Mouse (Mus musculus) heart, adult 11 months (tissue): ENCODE results near the gene Uvrag.
"Not testable (repeated sequence)": the region's sequence is repeated elsewhere in the genome, so short reads cannot be mapped to it uniquely, and the experiment has no call there.

ENCODE experiments used
- DNase-seq: peaks from one replicate; pipeline ENCODE4 v3.0.0; 2022

Uvrag gene

DNA sequence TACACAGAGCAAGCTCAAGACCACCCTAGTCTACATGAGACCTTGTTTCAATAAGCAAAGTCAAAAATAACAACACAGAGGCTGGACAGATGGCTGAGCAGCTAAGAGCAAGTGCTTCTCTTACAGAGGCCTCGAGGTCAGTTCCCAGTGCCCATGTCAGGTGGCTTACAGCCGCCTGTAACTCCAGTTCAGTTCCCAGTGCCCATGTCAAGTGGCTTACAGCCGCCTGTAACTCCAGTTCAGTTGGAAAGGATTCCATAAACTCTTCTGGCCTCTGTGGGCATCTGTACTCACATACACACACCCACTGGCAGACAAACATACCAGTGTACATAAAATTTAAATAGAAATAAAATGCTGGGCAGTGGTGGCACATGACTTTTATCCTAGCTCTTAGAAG lies 46.6 kb downstream of the Uvrag start:
- DNase-seq: peak; percentile 83

DNA sequence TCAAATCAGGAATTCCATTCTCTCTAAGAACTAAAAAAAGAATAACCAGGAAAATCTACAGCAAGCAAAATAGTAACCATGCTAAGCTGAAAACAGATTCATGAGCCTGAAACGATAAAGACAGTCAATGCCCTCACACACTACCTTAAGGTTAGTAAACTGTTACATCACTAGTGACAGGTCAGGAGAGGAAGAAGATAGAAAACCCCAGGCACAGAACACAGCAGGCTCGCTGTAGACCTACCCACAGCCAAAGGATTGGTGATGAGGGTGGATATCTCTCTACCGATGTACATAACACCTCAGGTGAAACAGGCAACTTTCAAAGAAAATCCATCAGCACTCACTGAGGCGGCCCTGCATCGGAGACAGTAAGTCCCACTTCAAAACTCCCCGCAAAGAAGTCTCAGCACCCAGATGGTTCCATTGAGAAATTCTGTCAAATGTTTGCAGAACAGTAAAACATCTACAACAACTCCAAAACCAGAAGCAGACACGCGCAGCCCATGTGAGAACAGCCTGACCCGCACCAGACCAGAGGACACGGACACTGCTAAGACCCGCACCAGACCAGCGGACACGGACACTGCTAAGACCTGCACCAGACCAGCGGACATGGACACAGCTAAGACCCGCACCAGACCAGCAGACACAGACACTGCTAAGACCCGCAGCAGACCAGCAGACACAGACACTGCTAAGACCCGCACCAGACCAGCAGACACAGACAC lies 48.9 kb downstream of the Uvrag start:
- peak; percentile 68 for DNase-seq

DNA sequence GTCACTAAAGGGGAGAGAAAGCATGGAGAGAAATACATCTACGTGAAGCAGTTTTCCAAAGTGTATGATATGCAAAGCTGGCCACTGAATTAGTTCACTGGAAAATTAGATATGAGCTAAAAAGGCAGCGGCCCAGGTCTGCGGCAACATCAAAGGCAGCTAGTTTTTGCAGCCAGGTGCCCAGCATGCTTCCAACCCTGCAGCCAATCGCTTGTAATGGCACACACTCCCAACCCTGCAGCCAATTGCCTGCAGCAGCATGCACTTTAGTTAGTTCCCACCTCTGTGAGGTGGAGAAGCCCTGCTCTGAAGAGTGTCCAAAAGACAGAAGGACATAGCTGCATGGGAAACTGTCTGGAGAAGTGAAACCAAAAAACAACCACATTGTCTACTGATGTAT lies 51.2 kb downstream of the Uvrag start:
- peak; percentile 68 for DNase-seq

DNA sequence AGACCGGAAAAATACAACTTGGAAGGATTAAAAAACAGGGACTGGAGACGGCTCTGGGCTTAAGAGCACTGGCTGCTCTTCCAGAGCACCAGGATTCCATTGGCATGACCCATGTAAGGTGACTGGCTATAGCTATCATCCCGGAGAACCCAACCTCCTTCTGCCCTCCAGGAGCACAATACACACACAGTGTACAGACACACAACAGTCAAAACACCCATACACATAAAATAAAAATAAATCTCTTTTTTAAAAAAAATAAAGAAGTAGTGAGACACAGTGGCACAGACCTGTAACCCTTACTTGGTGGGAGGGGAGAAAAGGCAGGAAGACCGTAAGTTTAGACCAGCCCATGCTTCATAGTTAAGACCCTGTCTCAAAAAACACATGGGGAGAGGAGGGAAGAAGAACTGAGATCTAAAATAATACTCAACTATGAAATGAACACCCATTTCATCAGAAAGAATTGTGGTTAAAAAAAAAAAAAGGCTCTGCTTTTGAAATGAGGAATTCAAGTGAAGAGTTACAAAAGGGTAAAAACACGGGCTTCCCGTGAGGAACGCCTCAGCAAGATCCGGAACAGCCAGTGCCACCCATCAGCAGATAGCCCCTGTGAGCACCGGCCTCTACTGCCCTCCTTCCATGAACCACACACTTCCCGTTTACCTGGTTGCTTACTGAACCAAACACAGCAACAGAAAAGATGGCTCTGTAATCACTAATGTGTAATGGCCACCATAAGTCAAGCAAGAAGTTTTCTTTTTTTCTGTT lies 52.2 kb downstream of the Uvrag start:
- DNase-seq: peak; percentile 64

DNA sequence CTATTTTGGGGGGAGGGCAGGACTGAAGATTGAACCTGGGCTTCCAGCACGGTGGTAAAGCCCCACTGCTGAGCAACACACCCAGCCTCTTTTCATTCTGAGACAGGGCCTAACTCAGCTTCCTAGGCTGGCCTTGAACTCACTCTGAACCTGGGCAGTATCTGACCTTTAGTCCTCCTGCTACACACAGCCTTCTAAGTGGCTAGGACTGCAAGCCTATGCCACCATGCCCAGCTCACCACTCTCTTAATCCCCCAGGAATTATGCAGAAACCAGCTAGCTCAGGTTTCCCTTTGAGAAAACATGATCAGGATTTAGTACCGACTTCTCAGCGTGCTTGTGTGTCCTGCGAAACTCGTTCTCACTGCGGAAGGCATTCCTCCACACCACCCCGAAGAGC lies 53.4 kb downstream of the Uvrag start:
- DNase-seq: peak; percentile 72

DNA sequence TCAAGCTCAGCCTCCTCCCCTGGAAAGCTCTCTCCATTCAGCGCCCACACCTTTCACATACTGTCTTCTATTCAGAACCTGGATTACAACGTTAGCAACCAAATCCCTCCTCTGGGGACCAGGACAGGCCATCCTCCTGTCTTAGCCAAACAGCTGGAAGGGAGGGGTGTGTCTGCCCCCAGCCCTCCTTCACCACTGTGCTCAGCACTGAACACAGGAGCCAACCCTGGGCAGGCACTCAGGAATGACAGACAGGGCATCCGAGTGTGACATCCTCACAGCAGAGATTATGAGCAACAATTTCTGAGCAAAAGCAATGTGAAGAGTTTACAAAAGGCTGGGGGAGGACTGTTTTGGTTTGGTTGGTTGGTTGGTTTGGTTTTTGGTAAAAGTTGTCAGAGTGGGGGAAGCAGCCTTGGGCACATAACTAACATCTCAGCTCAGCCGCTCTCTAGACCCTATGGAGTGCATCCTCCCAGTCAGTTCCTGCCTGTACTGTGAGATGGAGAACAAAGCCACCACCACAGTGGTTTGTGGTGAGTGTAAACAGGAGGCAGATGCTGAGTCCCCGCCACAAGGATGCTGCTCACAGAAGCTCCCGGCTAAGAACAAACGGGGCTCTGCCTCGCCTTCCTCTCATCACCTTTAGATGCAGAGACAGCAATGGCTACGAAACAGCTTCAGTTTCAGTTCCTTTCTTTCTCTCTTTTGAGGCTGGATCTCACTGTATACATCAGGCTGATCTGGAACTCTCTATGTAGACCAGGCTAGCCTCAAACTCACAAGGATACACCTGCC lies 54.1 kb downstream of the Uvrag start:
- peak; percentile 86 for DNase-seq

DNA sequence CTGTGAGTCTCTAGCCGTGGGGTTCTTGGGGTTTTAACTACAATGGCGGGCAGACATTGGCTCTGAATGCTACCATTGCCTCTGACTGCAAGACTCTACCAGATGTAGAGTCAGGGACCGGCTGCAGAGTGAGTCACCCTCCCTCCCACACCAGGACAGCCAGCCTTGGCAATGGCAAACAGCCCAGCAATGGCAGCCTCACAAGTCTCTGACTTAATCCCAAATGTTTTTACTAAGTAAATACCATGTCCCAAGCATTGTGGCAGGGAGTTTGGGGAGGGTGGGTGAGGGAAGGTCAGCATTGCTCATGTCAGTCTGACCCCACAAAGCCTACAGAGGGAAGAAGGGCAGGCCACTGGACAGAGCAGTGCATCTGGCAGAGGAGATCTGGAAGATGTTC lies 55.7 kb downstream of the Uvrag start:
- peak; percentile 96 for DNase-seq

DNA sequence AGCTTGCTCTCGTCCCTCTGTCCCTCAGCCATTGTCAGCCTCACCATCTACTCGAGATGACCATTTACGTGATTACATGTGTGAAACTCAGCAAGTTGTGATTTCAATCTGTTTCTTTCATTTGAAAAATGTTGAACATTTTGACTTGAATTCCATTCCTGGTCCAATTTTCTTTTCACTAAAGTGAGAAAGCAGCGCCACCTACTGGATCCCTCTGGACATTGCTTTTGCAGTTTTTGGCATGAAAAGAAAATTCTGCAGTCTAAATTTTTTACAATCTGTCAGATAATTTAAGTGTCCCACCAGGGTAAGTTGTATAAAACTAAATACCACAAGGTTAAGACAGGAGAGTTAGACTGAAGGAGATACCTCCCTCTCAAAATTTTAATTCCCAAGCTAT lies 61.4 kb downstream of the Uvrag start:
- no peak for DNase-seq

DNA sequence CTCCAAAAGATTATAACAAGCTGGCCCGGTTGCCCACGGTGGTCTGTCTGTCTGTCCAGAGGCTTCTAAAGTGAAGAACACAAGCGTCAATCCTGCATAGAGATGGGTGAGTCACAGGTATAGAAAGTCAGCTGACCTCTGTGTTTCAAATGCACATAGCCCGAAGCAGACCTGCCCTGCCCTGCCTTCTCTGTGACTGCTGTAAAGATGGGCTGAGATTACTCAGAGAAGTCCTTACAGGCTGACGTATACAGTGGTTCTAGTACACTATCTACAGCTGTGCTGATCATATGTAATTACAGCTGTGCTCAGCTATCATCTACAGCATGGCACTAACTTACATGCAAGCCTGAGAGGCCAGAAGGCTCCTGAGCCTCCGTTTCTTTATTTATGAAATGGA lies 62.1 kb downstream of the Uvrag start:
- DNase-seq: no peak

DNA sequence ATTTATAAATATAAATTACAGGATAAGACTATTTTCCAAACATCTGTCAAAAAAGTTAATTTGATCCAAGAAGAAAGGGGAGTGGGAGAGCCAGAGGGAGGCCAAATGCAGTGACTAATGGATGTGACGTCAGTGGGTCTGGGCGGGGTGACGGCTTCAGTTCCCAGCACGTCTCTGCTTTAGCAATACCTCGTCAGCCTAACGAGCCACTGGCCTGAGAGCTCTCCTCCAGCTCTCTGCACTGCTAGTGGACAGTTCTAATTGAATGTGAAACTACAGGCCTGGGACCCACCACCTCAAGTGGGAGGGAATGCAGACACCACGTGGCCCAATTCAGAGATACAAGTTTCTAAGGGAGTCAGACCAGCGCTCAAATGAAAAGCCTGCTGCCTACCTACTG lies 63.7 kb downstream of the Uvrag start:
- DNase-seq: peak; percentile 92

DNA sequence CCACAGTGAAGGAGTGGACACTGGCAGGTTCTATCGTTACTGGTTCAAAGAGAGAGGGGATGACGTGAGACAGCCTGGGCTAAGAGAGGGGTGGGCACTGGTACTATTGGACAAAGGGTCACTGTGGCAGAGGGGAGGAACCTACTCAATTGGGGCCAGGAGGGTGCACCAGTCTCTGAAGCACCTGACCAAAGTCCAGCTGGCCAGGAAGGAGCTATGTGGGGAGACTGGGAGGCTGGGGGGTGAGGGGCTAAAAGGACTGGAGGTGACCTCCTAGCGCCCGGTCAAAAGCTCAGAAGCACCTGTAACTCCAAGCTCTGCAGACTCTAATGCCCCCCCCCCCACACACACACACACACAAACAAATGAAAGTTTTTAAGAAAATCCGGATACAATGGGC lies 65.8 kb downstream of the Uvrag start:
- DNase-seq: no peak

DNA sequence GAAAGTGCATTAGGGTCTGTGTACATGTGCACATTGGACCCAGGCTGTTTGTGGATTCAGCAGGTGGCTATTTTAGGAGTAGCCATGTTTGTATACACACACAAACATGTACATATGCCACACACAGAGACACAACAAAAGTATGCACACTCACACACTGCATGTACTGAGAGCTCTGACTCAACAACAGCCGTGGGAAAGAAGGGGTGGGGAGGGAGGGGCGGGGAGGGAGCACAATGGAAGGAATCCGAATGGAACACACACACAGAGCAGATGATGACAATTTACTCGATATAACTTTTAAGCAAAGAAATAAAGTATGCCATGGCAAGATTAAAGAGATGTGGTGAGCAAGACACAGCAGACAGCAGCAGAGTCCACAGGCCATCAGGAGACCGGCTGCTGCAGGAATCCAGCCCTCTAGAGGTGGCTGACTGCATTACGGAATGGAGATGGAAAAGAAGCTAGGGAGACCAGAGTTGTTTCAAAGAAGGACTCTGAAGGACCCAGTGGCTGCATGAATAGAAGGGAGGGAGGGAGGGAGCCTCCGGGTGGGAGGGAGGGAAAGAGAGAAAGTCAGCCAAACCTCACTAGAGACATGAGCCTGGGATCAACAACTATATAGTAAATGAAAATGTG lies 67.1 kb downstream of the Uvrag start:
- DNase-seq: no peak

DNA sequence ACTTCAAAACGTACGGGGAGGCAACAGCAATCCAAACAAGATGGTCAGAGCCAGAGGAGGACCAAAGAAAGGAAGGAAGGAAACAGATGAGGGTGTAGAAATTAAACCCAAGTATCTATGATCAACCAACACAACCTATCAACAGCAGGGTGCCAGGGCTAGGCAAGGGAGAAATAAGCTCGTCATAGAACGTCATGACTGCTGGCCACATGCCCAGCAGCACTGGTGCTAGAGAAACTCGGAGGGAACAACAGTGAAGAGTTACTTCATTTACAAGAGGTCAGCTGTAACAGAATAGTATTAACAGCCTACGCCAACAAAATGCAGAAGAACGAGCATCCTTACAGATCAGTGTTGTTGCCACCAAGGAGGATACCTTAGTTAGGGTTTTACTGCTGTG lies 73.2 kb downstream of the Uvrag start:
- DNase-seq: peak; percentile 92

DNA sequence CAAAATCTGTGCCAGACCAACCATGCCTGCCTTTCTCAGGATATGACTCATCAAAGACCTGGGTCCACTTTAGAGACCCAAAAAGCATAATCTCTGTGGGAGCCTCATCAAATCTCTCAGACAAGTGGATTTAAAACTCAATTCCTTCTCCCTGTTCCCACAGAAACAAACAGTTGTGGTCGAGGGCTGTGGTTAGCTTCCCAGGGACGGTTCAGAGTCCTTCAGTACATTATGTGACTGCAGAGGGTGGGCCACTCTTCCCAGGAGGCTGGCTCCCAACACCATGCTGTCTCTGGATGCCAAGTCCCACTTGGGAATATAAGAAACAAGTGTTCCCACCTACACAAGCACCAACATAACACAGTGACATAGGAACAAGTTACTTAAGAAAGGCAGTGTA lies 75.0 kb downstream of the Uvrag start:
- DNase-seq: no peak

DNA sequence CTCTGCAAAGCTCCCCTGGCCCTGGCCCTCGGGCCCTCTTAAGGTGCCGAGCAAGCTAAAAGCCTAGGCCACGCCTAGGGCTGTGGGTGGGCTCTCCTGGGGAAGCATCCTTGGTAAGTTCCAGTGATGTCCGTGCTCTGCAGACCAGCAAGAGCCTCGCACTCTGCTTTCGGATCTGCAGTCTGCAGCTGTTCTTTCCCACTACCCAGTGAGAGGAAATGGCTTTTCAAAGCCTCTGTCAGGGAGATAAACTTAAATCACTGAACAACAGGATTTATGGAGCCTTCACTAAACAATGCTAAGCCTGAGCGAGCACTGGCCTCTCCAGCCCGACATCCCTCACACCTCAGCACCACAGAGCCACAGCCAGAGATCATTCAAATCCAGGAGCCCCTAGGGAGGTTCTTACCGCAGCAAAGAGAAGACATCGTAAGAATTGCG lies 75.5 kb downstream of the Uvrag start:
- no peak for DNase-seq

DNA sequence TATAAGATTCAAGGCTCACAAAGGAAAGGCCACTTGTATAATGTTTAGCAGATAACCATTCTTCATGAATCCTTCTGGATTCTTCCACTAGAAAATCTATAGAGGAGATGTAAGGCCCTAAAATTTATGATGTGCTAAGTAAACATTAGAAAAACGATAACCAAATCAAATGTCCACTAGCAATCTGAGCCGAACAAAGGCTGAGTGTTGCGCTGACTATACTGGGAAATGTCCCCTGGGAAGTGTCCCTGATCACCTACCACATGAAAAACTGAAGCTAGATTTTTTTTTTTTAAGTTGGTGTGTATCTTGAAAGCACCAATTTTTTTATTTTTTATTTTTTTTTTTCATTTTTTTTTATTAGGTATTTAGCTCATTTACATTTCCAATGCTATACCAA lies 76.1 kb downstream of the Uvrag start:
- no peak for DNase-seq

DNA sequence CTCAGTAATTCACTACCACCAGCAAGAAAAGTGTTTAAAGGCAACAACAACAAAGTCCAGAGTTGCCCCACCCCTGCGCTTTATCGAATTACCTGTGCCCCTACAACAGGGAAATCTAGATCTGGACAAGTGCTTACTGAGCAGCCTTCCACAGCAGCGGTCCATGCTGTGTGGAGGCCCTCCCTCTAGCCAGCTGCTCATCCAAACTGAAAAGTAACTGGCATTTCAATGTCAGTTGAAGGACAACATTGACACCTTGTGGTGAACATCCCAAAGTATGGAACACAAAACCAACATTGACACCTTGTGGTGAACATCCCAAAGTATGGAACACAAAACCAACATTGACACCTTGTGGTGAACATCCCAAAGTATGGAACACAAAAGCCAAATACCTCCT lies 78.7 kb downstream of the Uvrag start:
- DNase-seq: not testable (repeated sequence)

DNA sequence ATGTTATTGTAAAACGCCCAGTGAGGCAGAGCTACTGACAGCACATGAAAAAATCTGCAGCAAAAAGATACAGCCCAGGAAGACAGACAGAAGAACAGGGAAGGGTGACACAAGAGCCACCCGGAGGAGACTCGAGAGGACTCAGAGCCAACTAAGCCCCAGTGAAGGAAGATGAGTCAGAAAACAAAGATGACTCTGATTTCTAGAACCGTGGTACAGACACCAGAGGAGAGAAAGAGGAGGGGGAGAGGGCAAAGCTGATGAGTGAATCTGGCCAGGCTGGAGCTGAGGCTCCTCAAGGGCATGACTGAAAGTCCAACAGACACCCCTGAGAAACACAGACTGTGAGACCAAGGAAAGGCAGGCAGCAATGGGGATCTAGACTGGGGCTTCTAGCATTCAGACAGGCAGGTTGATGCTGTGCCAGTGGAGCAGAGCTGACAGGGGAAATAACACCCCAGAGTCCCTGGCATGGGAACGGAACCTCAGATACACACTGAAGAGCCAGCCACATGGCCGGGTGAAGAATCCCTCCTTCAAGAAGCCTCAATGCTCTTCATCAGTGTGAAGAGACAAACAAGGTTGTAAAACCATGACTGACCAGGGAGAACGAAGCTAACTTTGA lies 79.8 kb downstream of the Uvrag start:
- no peak for DNase-seq

DNA sequence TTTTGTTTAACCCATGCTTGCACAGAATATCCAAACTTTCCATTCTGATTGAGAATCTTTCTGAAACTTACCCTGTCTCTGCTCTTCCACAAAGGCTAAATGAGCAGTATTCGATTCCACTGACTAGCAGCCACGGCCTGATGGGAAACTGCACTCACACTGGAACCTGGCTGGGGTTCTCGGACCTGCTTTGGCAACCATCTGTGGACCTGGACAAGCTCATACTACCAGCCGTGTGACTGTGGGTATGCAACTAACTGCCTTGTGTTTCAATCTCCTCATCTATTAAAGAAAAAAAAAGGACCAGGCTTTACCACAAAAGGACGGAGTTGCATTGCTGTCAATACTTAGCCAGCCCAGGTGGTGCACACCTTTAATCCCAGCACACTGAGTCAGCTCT lies 80.5 kb downstream of the Uvrag start:
- DNase-seq: no peak

DNA sequence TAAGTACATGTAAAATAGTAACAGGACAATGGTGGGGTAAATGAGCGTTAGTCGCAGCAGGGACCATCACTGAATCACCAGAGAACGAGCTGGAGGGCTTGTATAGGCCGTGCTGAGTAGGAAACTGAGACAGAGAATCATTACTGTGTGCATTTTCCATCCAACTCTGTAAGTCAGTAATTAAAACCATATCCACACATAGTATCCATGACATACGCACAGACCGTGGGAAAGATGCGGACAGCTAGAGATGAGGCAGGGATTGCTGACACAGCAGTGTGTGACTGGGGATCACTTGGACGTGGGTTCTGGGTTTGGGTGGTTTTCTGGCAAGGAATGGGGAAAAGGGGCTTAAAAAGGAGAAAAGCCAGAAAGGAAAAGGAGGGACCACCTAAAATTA lies 81.0 kb downstream of the Uvrag start:
- no peak for DNase-seq

DNA sequence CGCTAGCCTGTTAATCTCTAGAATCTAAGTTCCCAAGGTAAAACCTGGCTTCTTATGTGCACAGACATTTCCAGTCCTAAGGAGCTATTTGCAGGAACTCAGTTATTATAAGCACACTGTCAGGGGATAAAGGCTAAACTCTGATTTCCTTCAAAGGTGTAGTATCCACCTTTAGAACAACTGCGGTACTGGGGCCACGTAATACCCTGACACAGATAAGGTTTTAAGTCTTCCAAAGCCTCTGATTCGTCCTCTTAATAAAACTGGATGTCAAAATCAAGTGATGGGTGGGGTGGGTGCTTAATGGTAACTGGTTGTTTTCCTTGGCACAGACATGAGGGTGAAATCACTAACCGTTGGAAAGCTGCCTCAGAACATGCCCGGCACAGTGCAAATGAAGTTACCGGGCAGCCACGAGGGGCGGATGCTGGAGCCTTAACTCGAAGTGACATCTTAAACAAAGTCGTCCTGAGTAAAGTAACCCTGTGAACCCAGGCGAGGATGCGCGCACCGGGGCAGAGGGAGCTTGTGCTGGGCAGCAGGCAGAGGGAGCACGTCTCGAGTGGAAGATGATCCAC lies 83.8 kb downstream of the Uvrag start:
- peak; percentile 89 for DNase-seq

DNA sequence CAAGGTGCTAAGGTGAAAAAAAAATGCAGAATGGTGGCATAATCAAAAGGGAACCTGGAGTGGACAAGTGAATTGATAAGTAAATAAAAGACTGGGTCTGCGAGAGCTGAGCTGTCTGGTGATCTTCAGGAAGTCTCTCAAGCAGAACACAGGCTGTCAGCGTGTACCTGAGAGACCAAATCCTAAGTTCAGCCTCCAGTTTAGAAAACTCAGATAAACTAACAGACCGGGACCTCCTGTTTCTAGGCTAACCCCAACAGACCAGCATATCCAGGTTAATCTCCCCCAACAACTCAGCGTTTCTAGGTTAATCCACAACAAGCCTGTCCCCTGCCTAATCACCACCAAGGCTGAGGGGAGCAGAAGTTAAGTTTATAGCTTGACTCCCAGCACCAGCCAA lies 87.3 kb downstream of the Uvrag start:
- DNase-seq: no peak
